Mouse (Mus musculus): ENCODE results near the gene Angpt4. TPM values are rescaled to one million over a fixed set of nuclear protein-coding genes. Genes with fewer than 3 reads are reported as not detected.

The Angpt4 gene
- polyA plus RNA-seq, 2 experiments: 0.03 to 0.06 TPM

DNA sequence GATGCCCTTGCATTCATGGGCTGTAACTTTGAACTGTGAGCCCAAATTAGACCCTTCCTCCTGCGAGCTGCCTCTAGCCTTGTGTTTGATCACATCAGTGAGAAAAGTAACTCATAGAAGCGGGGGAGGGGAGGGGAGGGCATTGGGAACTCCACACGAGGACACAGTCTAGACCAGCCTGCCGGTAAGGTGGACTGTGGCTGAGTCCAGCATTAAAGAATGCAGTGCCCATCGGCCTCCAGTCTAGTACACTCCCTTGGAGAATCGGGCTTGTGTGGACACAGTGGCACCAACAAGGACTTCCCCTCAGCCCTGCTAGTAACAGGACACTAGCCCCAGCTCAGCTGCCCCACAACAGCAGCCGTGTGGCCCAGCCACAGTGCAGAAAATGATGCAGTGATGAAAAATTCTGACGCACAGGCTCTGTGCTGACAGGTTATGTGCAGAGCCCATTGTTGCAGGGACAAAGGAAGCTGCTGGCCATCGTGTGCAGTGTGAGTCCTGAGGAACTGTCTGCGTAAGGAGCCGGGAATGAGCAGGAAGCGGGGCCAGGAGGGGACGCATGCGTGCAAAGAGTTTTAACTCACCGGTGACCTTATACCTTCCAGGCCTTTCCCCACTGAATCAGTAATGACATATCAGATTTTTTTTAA lies 17.8 kb upstream of the Angpt4 start:
- H3K27me3 ChIP-seq (ENCODE audit: control insufficient read depth, insufficient read depth, low read length): no peaks in the 10 kb centered on the region

GRCm38 (mm10) chr2:151894209-151894980 lies 16.6 kb upstream of the Angpt4 start:
- Histone ChIP-seq H3K4me1 (replicated peaks; ENCODE audit: control insufficient read depth in 2 of 2, insufficient read depth in 2 of 2, low read length in 1 of 2) (no peaks in the 10 kb centered on the region), H3K9ac (replicated peaks) (no peak overlapping the region), H3K4me2 (ENCODE audit: low read depth) (no peak overlapping the region), H3K9me3 (ENCODE audit: control insufficient read depth, low read length) (no peaks in the 10 kb centered on the region), H3K27me3 (ENCODE audit: control insufficient read depth, insufficient read depth, low read length) (no peaks in the 10 kb centered on the region), H3K4me3 (ENCODE audit: insufficient read depth in 1 of 2, low read depth in 2 of 2, low read length in 2 of 2) (no peak overlapping the region), H3K36me3 (replicated peaks; ENCODE audit: control insufficient read depth, insufficient read depth, low read depth) (no peaks in the 10 kb centered on the region), H3K27ac (no peak overlapping the region)
- no peak for TF ChIP-seq CTCF (IDR thresholded peaks at IDR 0.05; ENCODE audit: low read depth)
- TF ChIP-seq EP300 (IDR thresholded peaks at IDR 0.05; ENCODE audit: low read depth): no peak
- ATAC-seq (ENCODE audit: insufficient read depth): no peak
- DNase-seq (ENCODE audit: low read depth in 3 of 3, low spot score in 3 of 3): no peak
- WGBS (ENCODE audit: insufficient replicate concordance): 58% methylated on average over 8 of the region's 8 CpGs

More for the DNA sequence above, 17.8 kb upstream of the Angpt4 start:
- 40% methylated on average over 15 of the region's 15 CpGs for WGBS (ENCODE audit: insufficient replicate concordance)
- no peak for ATAC-seq (ENCODE audit: insufficient read depth)
- no peak overlapping the region for H3K4me3 ChIP-seq (ENCODE audit: insufficient read depth in 1 of 2, low read depth in 2 of 2, low read length in 2 of 2)
- no peaks in the 10 kb centered on the region for H3K4me1 ChIP-seq (replicated peaks; ENCODE audit: control insufficient read depth in 2 of 2, insufficient read depth in 2 of 2, low read length in 1 of 2)
- no peaks in the 10 kb centered on the region for H3K9me3 ChIP-seq (ENCODE audit: control insufficient read depth, low read length)
- no peak overlapping the region for H3K4me2 ChIP-seq (ENCODE audit: low read depth)
- no peak for DNase-seq (ENCODE audit: low read depth in 3 of 3, low spot score in 3 of 3)
- no peaks in the 10 kb centered on the region for H3K36me3 ChIP-seq (replicated peaks; ENCODE audit: control insufficient read depth, insufficient read depth, low read depth)
- no peak overlapping the region; the same call in 1 of the 2 replicates for H3K9ac ChIP-seq (replicated peaks)
- H3K27ac ChIP-seq: no peak overlapping the region
- TF ChIP-seq CTCF (IDR thresholded peaks at IDR 0.05; ENCODE audit: low read depth) (no peak), EP300 (IDR thresholded peaks at IDR 0.05; ENCODE audit: low read depth) (no peak)

DNA sequence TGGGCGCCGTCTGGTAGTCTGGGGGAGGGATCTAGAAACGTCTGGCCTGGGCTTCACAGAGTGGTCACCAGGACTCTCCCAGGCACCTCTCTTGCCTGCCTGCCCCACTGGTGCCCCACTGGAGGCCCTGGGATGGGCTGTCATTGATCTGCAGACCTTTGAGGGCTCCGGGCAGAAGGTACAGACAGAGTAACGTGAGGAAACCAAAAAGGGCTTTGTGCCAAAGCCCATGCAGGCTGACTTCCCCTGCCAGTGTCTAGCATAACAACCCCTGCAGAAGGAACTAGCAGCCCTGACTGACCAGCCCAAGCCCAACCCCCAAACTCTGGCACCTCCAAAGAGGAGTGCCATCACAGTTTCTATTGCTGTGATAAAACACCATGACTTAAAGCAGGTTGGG lies 15.1 kb upstream of the Angpt4 start:
- TF ChIP-seq CTCF (IDR thresholded peaks at IDR 0.05; ENCODE audit: low read depth): no peak
- TF ChIP-seq EP300 (IDR thresholded peaks at IDR 0.05; ENCODE audit: low read depth): no peak

GRCm38 (mm10) chr2:151898106-151898505 lies 12.9 kb upstream of the Angpt4 start:
- H3K27ac ChIP-seq: no peak overlapping the region
- H3K4me1 ChIP-seq (replicated peaks; ENCODE audit: control insufficient read depth in 2 of 2, insufficient read depth in 2 of 2, low read length in 1 of 2): no peaks in the 10 kb centered on the region
- H3K9ac ChIP-seq (replicated peaks): no peak overlapping the region
- 59% methylated on average over 1 of the region's 1 CpGs for WGBS (ENCODE audit: insufficient replicate concordance)
- no peaks in the 10 kb centered on the region for H3K27me3 ChIP-seq (ENCODE audit: control insufficient read depth, insufficient read depth, low read length)
- DNase-seq (ENCODE audit: low read depth in 3 of 3, low spot score in 3 of 3) (no peak), ATAC-seq (ENCODE audit: insufficient read depth) (no peak)
- H3K36me3 ChIP-seq (replicated peaks; ENCODE audit: control insufficient read depth, insufficient read depth, low read depth): no peaks in the 10 kb centered on the region
- H3K4me2 ChIP-seq (ENCODE audit: low read depth): no peak overlapping the region
- H3K9me3 ChIP-seq (ENCODE audit: control insufficient read depth, low read length): no peaks in the 10 kb centered on the region
- TF ChIP-seq CTCF (IDR thresholded peaks at IDR 0.05; ENCODE audit: low read depth) (no peak), EP300 (IDR thresholded peaks at IDR 0.05; ENCODE audit: low read depth) (no peak)
- no peak overlapping the region for H3K4me3 ChIP-seq (ENCODE audit: insufficient read depth in 1 of 2, low read depth in 2 of 2, low read length in 2 of 2)

More for the DNA sequence above, 15.1 kb upstream of the Angpt4 start:
- H3K27ac ChIP-seq: no peak overlapping the region
- H3K9me3 ChIP-seq (ENCODE audit: control insufficient read depth, low read length): no peaks in the 10 kb centered on the region
- no peak overlapping the region for H3K9ac ChIP-seq (replicated peaks)
- 59% methylated on average over 5 of the region's 5 CpGs for WGBS (ENCODE audit: insufficient replicate concordance)
- H3K27me3 ChIP-seq (ENCODE audit: control insufficient read depth, insufficient read depth, low read length): no peaks in the 10 kb centered on the region
- ATAC-seq (ENCODE audit: insufficient read depth): no peak
- H3K36me3 ChIP-seq (replicated peaks; ENCODE audit: control insufficient read depth, insufficient read depth, low read depth): no peaks in the 10 kb centered on the region
- H3K4me3 ChIP-seq (ENCODE audit: insufficient read depth in 1 of 2, low read depth in 2 of 2, low read length in 2 of 2): no peak overlapping the region
- H3K4me1 ChIP-seq (replicated peaks; ENCODE audit: control insufficient read depth in 2 of 2, insufficient read depth in 2 of 2, low read length in 1 of 2): no peaks in the 10 kb centered on the region
- no peak for DNase-seq (ENCODE audit: low read depth in 3 of 3, low spot score in 3 of 3)
- H3K4me2 ChIP-seq (ENCODE audit: low read depth): no peak overlapping the region

GRCm38 (mm10) chr2:151900845-151901244 lies 10.2 kb upstream of the Angpt4 start:
- Histone ChIP-seq H3K9ac (replicated peaks) (no peak overlapping the region), H3K4me3 (ENCODE audit: insufficient read depth in 1 of 2, low read depth in 2 of 2, low read length in 2 of 2) (no peak overlapping the region), H3K27me3 (ENCODE audit: control insufficient read depth, insufficient read depth, low read length) (no peaks in the 10 kb centered on the region), H3K27ac (no peak overlapping the region), H3K4me1 (replicated peaks; ENCODE audit: control insufficient read depth in 2 of 2, insufficient read depth in 2 of 2, low read length in 1 of 2) (no peaks in the 10 kb centered on the region), H3K4me2 (ENCODE audit: low read depth) (no peak overlapping the region), H3K36me3 (replicated peaks; ENCODE audit: control insufficient read depth, insufficient read depth, low read depth) (no peaks in the 10 kb centered on the region), H3K9me3 (ENCODE audit: control insufficient read depth, low read length) (no peaks in the 10 kb centered on the region)
- WGBS (ENCODE audit: insufficient replicate concordance): 40% methylated on average over 4 of the region's 4 CpGs
- TF ChIP-seq EP300 (IDR thresholded peaks at IDR 0.05; ENCODE audit: low read depth): no peak
- no peak for TF ChIP-seq CTCF (IDR thresholded peaks at IDR 0.05; ENCODE audit: low read depth)
- ATAC-seq (ENCODE audit: insufficient read depth) (no peak), DNase-seq (ENCODE audit: low read depth in 3 of 3, low spot score in 3 of 3) (no peak)
